ENCODE assay signal across 1 mouse cellular context in the genomic region with DNA sequence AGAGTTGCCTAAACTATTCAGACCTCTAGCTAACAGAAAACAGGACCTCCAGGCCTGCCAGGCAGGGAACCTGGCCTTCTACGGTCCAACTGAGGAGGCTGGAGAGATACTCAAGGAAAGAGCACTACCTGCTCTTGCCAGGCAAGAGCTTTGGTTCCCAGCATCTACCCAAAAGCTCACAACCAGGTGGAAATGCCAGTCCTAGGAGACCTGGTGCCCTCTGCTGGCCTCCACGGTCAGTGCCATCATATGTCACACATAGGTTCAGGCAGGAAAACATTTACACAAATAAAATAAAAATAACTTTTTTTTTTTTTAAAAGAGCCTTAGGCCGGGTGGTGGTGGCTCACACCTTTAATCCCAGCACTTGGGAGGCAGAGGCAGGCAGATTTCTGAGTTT.
TF ChIP-seq lines count a peak whose summit lies in the region.

No protein-coding gene starts in this region.

TF ChIP-seq in MEL, 35 proteins besides CTCF, POLR2A, EP300 and RAD21 (continued from another document):
- no peak for TF ChIP-seq POLR2AphosphoS2 (IDR thresholded peaks at IDR 0.05; ENCODE audit: low read length)
- no peak for TF ChIP-seq NRF1 (IDR thresholded peaks at IDR 0.05; ENCODE audit: insufficient read depth, low read depth, low read length, poor library complexity, severe bottlenecking)
- no peak for TF ChIP-seq USF2 (IDR thresholded peaks at IDR 0.05; ENCODE audit: borderline replicate concordance in 1 of 2, insufficient read depth in 1 of 2, low read depth in 1 of 2, low read length in 2 of 2)
- TF ChIP-seq POLR2AphosphoS5 (IDR thresholded peaks at IDR 0.05; ENCODE audit: borderline replicate concordance, low read depth, low read length), result no peak
- TF ChIP-seq RCOR1 (IDR thresholded peaks at IDR 0.05; ENCODE audit: low read depth, low read length), result no peak; the same call in 1 of the 2 replicates
- no peak for TF ChIP-seq E2F4 (IDR thresholded peaks at IDR 0.05; ENCODE audit: borderline replicate concordance, low read depth, low read length)
- no peak for TF ChIP-seq USF1 (IDR thresholded peaks at IDR 0.05; ENCODE audit: low read depth, low read length)
- no peak for TF ChIP-seq CHD2 (IDR thresholded peaks at IDR 0.05; ENCODE audit: low read length)
- peak; percentile 91 for TF ChIP-seq SMC3 (IDR thresholded peaks at IDR 0.05; ENCODE audit: low read depth, low read length)
- no peak for TF ChIP-seq GABPA (IDR thresholded peaks at IDR 0.05; ENCODE audit: low read depth, low read length)
- TF ChIP-seq GATA1 (IDR thresholded peaks at IDR 0.05; ENCODE audit: low read depth, low read length), result no peak
- 0 out of 2 replicates have a peak, but pooled peaks have one; percentile 34 for TF ChIP-seq ZNF384 (IDR thresholded peaks at IDR 0.05; ENCODE audit: low read depth, low read length)
- no peak for TF ChIP-seq CHD1 (IDR thresholded peaks at IDR 0.05; ENCODE audit: low read depth, low read length)
- TF ChIP-seq HCFC1 (IDR thresholded peaks at IDR 0.05; ENCODE audit: low read depth, low read length), result no peak
- TF ChIP-seq JUND (IDR thresholded peaks at IDR 0.05; ENCODE audit: low read depth, low read length), result no peak
- TF ChIP-seq UBTF (IDR thresholded peaks at IDR 0.05; ENCODE audit: borderline replicate concordance, insufficient read depth, low read depth, low read length), result no peak
- TF ChIP-seq SIN3A (IDR thresholded peaks at IDR 0.05; ENCODE audit: low read length), result no peak
- TF ChIP-seq ZC3H11A (IDR thresholded peaks at IDR 0.05; ENCODE audit: low read depth, low read length), result peak; percentile 80
- no peak for TF ChIP-seq MEF2A (IDR thresholded peaks at IDR 0.05; ENCODE audit: extremely low read depth, insufficient replicate concordance, low read depth, low read length, poor library complexity, severe bottlenecking)
- TF ChIP-seq BHLHE40 (IDR thresholded peaks at IDR 0.05; ENCODE audit: borderline replicate concordance, low read depth, low read length), result no peak
- no peak for TF ChIP-seq ETS1 (IDR thresholded peaks at IDR 0.05; ENCODE audit: low read depth, low read length)
- TF ChIP-seq MAX (IDR thresholded peaks at IDR 0.05; ENCODE audit: low read length), result no peak
- TF ChIP-seq ZMIZ1 (IDR thresholded peaks at IDR 0.05; ENCODE audit: low read depth, low read length), result no peak
- TF ChIP-seq KAT2A (conservative IDR thresholded peaks at IDR 0.05; ENCODE audit: low read depth, low read length), result no peak
- no peak for TF ChIP-seq MXI1 (IDR thresholded peaks at IDR 0.05; ENCODE audit: low read depth, low read length)
- TF ChIP-seq MYB (IDR thresholded peaks at IDR 0.05; ENCODE audit: low read depth, low read length), result no peak
- no peak for TF ChIP-seq MAFK (IDR thresholded peaks at IDR 0.05; ENCODE audit: borderline replicate concordance, low read depth, low read length)
- TF ChIP-seq TBP (IDR thresholded peaks at IDR 0.05; ENCODE audit: low read depth, low read length), result no peak
- no peak for TF ChIP-seq MAZ (IDR thresholded peaks at IDR 0.05; ENCODE audit: low read depth, low read length)
- TF ChIP-seq ZKSCAN1 (IDR thresholded peaks at IDR 0.05; ENCODE audit: low read depth, low read length), result no peak
- TF ChIP-seq MYC (IDR thresholded peaks at IDR 0.05; ENCODE audit: low read depth, low read length), result 0 out of 2 replicates have a peak, but pooled peaks have one; percentile 11
- TF ChIP-seq TAL1 (IDR thresholded peaks at IDR 0.05; ENCODE audit: low read length), result no peak
